Mouse (Mus musculus) natural killer cell, adult 2 months (primary cell): Measurements from ENCODE around the gene Ltbr.
A peak's percentile ranks its signal among the peaks of the same experiment; 100 is the strongest.
"Not testable (repeated sequence)": the region's sequence is repeated elsewhere in the genome, so short reads cannot be mapped to it uniquely, and the experiment has no call there.

Experiments
- DNase-seq, 2 experiments: peaks; one replicate each; pipeline ENCODE4 v3.0.0; 2022; ENCODE audit warnings: low spot score in 2 of 2

The Ltbr gene

DNA sequence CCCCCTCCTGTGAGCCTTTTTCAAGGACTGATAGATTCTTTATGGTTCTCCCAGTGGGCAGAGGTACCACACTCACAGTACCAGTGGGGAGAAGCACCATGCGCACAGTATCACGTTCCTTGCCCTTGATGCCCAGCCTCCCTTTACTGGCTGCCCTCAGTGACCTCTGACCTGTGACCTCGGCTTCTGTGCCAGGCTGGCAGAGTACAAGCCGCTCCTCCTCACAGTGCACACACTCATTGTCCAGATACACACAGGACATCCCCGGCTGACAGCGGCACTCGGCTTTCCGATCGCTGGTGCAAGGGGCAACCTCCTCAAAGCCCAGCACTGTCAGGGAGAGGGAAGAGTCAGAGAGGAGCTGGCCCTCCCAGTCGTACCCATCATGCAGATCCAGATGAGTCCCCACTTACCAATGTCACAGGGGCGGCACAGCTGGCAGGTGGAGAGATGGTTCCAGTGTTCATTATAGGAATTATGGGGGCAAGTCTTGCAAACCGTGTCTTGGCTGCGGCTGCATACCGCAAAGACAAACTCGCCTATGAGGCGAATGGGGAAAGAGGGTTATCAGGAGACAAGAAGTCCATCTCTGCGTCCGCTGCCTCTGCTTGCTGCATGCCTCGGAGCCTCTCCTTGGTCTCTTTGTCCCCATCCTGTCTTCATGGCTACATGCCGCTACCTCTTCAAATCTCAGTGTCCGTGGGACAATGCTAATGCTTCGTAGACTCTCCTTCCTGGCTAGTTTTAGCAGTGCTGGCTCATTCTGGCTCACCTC lies 917 bp downstream of the Ltbr start:
- DNase-seq: no peak

DNA sequence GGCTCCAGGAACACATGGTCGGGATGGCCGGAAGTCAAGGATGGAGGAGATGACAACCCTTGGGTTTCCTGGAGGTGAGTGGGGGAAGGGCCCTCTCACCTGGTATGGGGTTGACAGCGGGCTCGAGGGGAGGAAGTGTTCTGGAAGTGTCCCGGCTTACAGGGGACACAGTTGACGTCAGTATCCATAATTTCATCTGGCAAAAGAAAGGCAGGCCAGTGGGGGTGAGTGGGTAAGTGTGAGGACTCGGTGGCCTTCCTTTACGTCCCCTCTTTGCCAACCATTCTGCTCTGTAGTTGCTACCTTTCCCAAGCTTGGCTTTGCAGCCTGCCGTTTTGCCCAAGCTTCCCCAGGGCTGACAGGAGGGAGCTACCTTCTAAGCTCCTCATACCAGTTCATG lies 1.5 kb downstream of the Ltbr start:
- no peak for DNase-seq

GRCm38 (mm10) chr6:125309406-125309805 lies 4.3 kb downstream of the Ltbr start:
- no peak for DNase-seq

GRCm38 (mm10) chr6:125308921-125309320 lies 4.8 kb downstream of the Ltbr start:
- DNase-seq: no peak

DNA sequence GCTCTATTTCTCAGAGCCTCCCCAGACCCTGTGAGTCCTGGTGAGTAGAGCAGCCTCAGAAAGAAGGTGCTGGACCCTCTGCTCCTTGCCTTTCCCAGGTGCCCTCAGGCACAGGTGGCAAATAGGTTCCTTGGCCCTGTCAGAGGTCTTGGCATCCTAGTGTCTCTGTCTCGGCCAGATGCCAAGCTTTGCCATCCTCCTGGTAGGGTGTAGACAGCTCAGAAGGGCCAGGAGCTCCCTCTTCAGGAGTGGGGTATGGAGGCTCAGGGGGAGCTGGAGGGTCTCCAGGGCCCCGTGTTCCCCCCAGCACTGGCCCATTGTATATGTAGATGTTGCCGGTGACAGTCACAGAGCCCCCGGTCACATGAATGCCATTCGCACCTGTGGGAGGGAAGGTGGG lies 6.6 kb downstream of the Ltbr start:
- no peak for DNase-seq

DNA sequence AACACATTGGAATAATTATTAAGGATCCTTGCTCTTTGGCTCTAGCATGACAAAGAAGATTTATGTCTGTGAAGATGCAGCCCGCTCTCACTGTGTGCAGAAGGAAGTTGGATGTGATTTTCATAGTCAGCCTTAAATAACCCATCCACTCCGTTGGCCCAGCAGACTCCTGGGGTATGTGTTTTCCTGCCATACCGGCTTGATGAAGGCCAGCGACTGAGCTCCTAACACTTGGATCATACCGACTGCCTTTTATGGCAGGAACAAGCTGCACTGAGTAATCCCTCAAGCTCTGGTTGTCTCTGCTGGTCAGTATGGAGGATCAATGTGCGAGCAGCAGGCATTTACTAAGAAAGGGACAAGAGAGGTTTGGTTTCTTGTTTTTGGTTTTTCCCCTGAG lies 8.2 kb downstream of the Ltbr start:
- DNase-seq: no peak

DNA sequence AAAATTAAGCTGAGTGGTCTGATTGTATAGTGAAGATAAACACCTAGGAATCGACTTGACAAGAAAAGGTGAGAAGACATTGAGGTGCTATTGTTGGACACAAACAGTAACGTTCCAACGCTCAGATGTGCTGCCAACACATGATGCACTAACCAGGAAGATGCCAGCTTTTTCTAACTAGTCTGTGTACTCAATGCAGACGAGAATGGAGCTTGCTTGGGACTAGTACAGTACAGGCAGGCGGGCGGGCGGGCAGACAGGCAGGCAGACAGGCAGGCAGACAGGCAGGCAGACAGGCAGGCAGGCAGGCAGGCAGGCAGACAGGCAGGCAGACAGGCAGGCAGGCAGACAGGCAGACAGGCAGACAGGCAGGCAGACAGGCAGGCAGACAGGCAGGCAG lies 9.3 kb downstream of the Ltbr start:
- not testable (repeated sequence) for DNase-seq

DNA sequence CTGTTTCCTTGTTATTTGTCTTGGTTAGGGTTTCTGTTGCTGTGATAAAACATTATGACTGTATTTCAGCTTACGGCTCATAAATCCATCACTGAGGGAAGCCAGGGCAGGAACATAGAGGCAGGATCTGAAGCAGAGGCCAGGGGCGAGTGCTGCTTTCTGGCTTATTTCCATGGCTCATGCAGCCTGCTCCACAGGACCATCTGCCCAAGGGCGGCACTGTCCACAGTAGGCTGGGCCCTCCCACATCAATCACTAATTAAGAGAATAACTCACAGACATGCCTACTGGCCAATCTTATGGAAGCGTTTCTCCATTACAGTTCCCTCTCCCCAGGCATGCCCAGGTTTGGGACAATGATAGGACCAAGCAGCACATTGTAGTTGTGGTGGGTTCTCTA lies 10.4 kb downstream of the Ltbr start:
- no peak for DNase-seq

DNA sequence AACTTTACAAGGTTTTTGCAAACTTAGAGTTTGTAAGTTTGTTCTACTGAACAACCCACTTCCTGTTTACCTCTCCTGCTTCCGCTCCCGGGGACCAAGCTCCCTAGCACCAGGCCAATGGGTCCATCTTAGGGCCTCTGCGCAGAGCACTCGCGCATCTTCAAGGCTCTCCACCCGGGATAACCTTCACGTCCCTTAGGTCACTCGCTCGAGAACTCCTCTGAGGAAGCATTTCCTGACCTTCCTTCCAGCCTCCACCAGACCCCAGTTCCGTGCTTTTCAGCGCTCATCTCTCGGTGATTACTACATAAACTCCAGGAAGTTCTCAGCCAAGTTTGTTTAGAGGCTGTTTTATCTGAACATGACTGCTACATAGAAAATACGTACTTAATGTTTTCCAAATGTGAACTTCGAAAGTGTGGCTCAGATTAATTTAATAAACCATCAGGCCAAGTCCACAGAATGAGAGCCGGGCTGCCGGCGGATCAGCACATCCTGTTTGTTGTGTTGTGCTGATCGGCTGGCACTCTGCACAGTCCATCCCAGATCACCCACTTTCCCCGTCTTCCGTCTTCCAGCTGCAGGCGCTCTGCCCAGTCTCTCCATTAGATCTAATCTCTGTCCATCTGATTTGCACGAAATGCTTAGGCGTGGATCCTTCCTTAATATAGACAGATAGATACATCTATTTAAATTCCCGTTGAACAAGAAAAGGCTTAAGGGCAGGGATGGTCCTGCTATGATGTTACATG lies 11.3 kb downstream of the Ltbr start:
- no peak for DNase-seq

DNA sequence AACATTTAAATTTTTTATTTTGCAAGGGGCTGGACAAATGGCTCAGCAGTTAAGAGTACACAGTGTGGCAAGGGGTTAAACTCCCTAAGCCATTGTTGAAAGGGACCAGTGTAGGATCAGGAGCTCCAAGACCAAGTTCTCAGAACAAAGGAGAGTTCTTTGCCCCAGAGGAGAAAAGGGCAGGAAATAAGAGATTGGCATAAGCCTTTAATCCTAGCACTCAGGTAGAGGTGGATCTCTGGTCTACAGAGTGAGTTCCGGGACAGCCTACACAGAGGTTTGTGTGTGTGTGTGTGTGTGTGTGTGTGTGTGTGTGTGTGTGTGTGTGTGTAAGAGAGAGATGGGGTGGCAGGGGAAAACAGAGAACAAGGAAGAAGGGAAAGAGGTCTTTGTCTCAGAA lies 12.7 kb downstream of the Ltbr start:
- DNase-seq: no peak

DNA sequence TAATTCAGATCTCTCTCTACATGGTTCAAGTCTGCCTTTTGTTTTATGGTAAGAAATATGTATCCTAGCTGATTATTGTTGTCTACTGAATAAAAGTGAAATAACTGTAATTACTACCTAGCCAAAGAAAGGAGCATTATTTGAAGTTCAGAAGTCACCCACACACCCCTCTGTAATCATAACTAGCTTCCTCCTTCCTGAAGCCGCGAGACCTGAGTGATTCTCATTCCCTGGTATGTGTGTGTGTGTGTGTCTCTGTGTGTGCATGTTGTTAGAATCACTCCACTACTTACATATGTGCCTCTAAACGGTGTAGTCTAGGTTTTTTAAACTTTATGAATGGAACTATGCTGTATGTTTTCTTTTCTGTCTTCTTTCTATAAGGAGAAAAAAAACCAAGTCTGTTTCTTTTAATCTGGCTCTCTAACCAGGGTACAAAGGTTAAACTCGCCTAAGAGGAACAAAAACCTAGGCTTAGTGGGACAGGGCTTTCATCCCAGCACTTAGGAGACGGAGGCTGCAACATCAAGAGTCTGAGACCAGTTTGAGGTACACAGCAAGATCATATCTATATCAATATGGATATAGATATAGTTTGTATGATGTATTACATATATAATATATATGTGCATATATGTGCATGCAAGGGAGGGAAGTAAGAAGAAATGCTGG lies 16.4 kb downstream of the Ltbr start:
- no peak for DNase-seq

- DNase-seq: no peak
Measured at GRCm38 (mm10) chr6:125294049-125294448, 19.6 kb downstream of the Ltbr start.

GRCm38 (mm10) chr6:125292256-125292655 lies 21.4 kb downstream of the Ltbr start:
- no peak for DNase-seq

- no peak for DNase-seq
Measured at GRCm38 (mm10) chr6:125291329-125291728, 22.4 kb downstream of the Ltbr start.

- no peak for DNase-seq
Measured at GRCm38 (mm10) chr6:125288730-125289129, 25.0 kb downstream of the Ltbr start.

GRCm38 (mm10) chr6:125286944-125287343 lies 26.7 kb downstream of the Ltbr start:
- no peak for DNase-seq

DNA sequence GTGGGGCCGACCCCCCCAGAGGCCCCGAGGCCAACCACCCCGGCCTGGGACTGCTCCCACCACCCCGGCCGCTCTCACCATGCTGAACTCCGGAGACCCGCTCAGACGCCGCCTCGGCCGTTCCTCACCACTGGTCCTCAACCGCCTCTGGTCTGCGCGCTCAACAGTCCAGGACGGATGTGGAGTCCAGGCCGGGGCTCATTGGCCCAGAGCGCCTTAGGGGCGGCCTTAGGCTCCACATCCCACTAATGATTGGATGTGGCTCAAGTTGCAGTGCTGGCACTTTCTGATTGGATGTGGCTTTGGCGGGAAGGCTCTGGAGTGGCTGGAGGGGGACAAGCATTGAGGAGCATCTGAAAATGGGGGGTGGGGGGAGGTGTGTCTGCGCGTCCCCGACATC lies 27.8 kb downstream of the Ltbr start, which contains the start of gene Tuba3a:
Gene Tuba3a (minus strand): TSS at position 153 of the 400 bp plus-strand sequence.
- no peak for DNase-seq

DNA sequence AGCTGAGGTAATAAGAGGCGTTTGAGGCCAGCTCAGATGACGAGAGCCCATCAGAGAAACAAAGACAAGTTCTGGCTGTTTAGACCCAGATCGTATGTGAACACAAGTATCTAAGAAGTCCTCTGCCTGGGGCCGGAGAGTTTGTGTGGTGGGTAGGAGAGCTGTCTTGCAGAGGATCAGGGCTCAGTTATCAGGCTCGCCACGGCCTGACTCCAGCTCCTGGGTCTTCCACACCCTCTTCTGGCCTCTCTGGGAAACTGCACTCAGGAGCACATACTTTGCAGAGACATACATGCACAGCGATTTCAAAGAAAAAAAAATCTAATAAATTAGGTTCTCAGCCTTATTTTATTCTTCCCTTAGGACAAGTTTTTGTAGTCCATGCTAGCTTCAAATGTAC lies 28.9 kb downstream of the Ltbr start:
- DNase-seq: no peak

- no peak for DNase-seq
Measured at GRCm38 (mm10) chr6:125284250-125284649, 29.4 kb downstream of the Ltbr start.

GRCm38 (mm10) chr6:125282721-125283120 lies 31.0 kb downstream of the Ltbr start:
- DNase-seq: not testable (repeated sequence)

GRCm38 (mm10) chr6:125279729-125280128 lies 34.0 kb downstream of the Ltbr start:
- peak; percentile 25 to 44 for DNase-seq

GRCm38 (mm10) chr6:125274841-125275563 lies 38.7 kb downstream of the Ltbr start:
- DNase-seq: peak in 1 of 2 experiments; percentile 21
